Mouse (Mus musculus) megakaryocyte progenitor cell, adult 5-6 weeks (primary cell): Measurements from ENCODE around the gene Sprr1b. TPM values are rescaled to one million over a fixed set of nuclear protein-coding genes. Genes with fewer than 3 reads are reported as not detected.
"Not testable (repeated sequence)": the region's sequence is repeated elsewhere in the genome, so short reads cannot be mapped to it uniquely, and the experiment has no call there.

ENCODE experiments used
- ATAC-seq: replicated peaks from 2 replicates; pipeline ENCODE4 v1.8.0; 2016; ENCODE audit warnings: mild to moderate bottlenecking, moderate TSS enrichment, inconsistent platforms; ENCODE audit not compliant: poor library complexity
- total RNA-seq, 2 experiments: library from RNA; stranded (forward) in 1 of 2; stranded (reverse) in 1 of 2; fragments of 157-497, 149-512 nt in 1 of 2; fragments of 200-1000 nt in 1 of 2; gene quantifications; 2 replicates each; pipeline versions ENCODE4 v1.2.3 to v1.2.4; 2015 to 2017

Sprr1b gene
- total RNA-seq (2015): not detected in 2 replicates
- total RNA-seq (2017): not detected in 2 replicates

DNA sequence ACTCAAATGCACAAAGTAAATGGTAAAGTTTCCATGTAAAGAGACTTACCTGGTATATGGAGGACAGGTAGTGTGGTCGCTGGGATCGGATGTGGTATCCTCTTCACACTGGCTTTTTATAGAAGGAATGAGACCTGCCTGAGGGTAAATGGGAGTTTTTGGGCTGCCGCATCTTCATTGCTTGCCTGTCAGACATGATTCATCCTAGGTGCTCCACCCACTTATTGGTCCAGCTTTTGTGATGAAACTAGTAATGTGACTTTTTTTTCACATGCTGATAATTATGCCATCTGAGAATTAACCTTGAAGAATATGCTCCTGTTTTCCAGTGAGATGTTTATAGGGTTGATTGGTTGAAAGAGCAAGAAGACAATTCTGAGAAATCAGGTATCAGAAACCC lies at the start of gene Sprr1b:
Gene Sprr1b (minus strand): TSS at position 101 of the 400 bp plus-strand sequence.
- no peak for ATAC-seq

- no peak for ATAC-seq
These were observed 47.7 kb upstream of the Sprr1b start for GRCm38 (mm10) chr3:92486307-92486706.

GRCm38 (mm10) chr3:92485863-92486262 lies 47.3 kb upstream of the Sprr1b start, which contains the start of gene Sprr1a:
TSS of gene Sprr1a (minus strand) at chr3:92485895.
- no peak for ATAC-seq

- not testable (repeated sequence) for ATAC-seq
These were observed 42.7 kb upstream of the Sprr1b start for GRCm38 (mm10) chr3:92481249-92481648.

GRCm38 (mm10) chr3:92470111-92470510 lies 31.5 kb upstream of the Sprr1b start:
- ATAC-seq: no peak

DNA sequence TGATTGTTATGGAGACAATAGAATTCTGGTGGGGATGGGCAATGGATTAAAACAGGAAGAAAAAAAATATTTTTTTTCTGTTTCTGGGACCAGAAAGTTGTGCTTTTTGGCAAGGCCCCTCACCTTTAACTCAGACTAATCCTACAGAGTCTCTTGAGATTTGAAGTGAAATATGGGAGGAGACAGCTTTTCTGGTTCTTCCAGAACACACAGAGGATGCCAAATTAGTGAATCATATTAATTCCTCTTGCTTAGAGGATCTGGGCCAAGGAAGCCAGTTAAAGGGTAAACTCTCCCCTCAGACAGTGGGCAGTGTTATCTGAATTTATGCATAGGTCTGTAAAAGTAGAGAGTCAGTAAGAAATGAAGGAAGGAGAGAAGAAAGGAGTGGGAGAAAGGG lies 28.8 kb upstream of the Sprr1b start:
- ATAC-seq: no peak

DNA sequence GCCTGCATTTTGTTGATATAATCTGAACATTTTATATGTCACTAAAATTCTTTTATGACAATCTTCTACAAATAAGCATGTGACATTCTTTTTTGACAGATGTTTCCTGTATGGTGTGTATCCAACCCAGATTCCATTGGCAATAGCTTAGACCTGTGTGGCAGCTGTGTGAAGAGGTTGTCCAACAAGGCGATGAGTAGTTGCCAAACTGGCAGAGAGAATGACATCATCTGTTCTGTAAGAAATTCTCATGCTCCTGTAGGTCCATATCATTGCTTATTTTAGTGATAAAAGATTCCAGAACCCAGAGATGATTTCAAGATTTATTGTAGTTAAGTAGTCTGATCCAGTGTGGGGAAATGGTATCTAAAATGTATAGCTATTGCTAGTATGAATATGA lies 28.0 kb upstream of the Sprr1b start:
- ATAC-seq: no peak

DNA sequence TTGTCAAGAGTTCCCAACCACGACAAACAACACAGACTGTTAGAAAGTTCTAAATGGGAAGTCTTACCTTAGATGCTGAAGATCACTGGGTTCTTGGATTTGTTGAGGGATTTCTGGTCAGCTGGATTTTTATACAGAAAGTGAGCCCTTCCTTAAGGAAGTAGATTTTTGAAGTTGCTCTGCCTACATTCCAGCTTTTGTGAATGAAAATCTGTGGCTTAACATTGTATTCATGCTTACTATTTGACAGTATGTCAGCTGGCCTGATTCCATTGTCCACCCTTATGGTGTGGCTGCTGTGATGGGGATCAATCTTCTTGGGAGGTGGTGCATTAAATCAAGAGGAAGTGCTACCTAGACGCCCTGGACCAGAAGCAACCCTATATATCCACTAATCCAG lies 20.0 kb upstream of the Sprr1b start, which contains the start of gene Sprr3:
Gene Sprr3 (minus strand): TSS at position 101 of the 400 bp plus-strand sequence.
- no peak for ATAC-seq

- no peak for ATAC-seq
These were observed 16.6 kb upstream of the Sprr1b start for GRCm38 (mm10) chr3:92455151-92455550.

DNA sequence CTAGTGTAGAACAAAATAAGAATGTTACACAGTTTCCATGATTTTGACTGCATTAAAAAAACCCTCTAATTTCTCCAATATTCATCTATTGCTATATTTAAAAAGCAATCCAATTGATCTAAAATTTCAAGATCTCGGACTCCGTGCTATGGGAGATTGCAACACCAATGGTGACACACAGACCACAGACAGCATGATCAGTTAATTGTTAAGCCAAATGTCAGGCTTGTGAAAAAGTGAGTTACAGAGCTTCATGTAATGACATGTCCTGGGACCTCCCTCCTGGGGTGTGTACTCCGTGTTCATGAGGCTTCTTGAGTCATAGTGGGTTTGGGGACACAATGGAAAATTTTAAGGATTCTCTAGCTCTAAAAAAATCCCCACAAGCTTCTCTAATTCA lies 1.6 kb upstream of the Sprr1b start:
- ATAC-seq: no peak

- ATAC-seq: no peak
These were observed 6.3 kb downstream of the Sprr1b start, which contains the start of gene Sprr2k for GRCm38 (mm10) chr3:92432282-92432681. TSS of gene Sprr2k (plus strand) at chr3:92432582.

DNA sequence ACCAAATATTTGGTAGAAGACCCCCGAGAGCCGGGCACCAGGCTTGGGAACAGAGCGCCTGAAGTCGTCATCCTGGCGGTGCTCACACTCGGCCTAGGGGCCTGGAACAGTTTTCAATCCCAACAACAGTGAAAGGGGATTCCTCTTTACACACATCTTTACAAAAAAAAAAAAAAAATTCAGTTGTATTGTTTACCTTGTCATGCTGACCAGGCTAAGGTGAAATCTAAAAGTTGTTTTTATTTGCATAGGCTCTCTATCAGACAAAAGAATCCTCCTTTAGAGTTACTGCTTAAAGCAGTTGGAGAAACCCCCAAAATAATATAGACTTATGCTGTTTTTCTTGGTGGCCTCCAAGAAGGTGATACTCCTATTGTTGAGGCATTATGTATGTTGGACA lies 9.3 kb downstream of the Sprr1b start, which contains the start of gene Gm9774:
Gene Gm9774 (minus strand): TSS at position 101 of the 400 bp plus-strand sequence.
- no peak for ATAC-seq

DNA sequence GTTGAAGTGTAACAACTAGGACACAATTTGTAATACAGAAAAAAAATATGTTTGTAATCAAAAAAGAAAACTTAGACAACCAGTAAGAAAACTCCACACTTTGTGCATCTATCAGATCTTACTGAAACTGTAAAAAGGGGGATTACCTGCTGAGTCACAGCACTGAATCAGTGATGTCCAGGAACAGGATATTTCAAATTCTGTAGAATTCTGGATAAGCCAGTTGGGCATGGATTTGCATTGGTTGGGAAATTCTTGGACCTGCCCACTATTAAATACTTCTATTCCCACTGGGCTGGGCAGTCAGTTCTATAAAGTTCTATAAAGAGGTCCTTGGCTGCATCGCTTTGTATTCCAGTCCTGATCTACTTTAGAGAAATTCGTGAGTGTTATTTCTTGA lies 20.8 kb downstream of the Sprr1b start, which contains the start of gene Sprr2j-ps:
Gene Sprr2j-ps (plus strand): TSS at position 301 of the 400 bp plus-strand sequence.
- ATAC-seq: no peak

DNA sequence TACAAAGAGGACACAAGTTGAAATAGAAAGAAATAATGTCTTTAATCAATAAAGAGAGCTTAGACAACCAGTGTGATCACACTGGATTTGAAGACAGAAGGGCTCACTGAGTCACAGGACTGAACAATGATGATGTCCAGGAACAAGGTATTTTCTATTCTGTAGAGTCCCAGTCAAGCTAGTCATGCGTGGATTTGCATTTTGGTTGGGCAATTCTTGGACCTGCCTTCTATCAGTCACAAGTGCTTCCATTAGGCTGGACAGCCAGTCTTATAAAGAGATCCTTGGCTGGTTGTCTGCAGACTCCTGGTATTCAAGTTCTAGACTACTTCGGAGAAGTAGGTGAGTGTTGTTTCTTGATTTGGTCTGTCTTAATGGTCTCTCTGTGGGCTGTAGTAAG lies 30.9 kb downstream of the Sprr1b start, which contains the start of gene Sprr2i:
Gene Sprr2i (plus strand): TSS at position 301 of the 400 bp plus-strand sequence.
- ATAC-seq: no peak

- no peak for ATAC-seq
These were observed 44.3 kb downstream of the Sprr1b start for GRCm38 (mm10) chr3:92394301-92394700.

Other genes starting within 250 kb of the Sprr1b start
- gene Sprr2a1, start 223.0 kb downstream of the Sprr1b start, total RNA-seq (2015): not detected in 2 replicates
- not detected in 2 replicates for gene Sprr2a1, start 223.0 kb downstream of the Sprr1b start, total RNA-seq (2017)
- gene Sprr2a2, start 222.9 kb downstream of the Sprr1b start, total RNA-seq (2015): not detected in 2 replicates
- gene Sprr2a2, start 222.9 kb downstream of the Sprr1b start, total RNA-seq (2017): not detected in 2 replicates
- not detected in 2 replicates for gene Sprr2a3, start 153.4 kb downstream of the Sprr1b start, total RNA-seq (2015)
- not detected in 2 replicates for gene Sprr2a3, start 153.4 kb downstream of the Sprr1b start, total RNA-seq (2017)
- not detected in 2 replicates for gene Sprr2b, start 122.2 kb downstream of the Sprr1b start, total RNA-seq (2015)
- gene Sprr2b, start 122.2 kb downstream of the Sprr1b start, total RNA-seq (2017): not detected in 2 replicates
- gene Sprr2d, start 99.6 kb downstream of the Sprr1b start, total RNA-seq (2015): not detected in 2 replicates
- not detected in 2 replicates for gene Sprr2d, start 99.6 kb downstream of the Sprr1b start, total RNA-seq (2017)
- not detected in 2 replicates for gene Sprr2e, start 86.6 kb downstream of the Sprr1b start, total RNA-seq (2015)
- gene Sprr2e, start 86.6 kb downstream of the Sprr1b start, total RNA-seq (2017): not detected in 2 replicates
- not detected in 2 replicates for gene Sprr2f, start 73.6 kb downstream of the Sprr1b start, total RNA-seq (2015)
- not detected in 2 replicates for gene Sprr2f, start 73.6 kb downstream of the Sprr1b start, total RNA-seq (2017)
- not detected in 2 replicates for gene Sprr2h, start 53.1 kb downstream of the Sprr1b start, total RNA-seq (2015)
- not detected in 2 replicates for gene Sprr2h, start 53.1 kb downstream of the Sprr1b start, total RNA-seq (2017)
- not detected in 2 replicates for gene Sprr2i, start 30.8 kb downstream of the Sprr1b start, total RNA-seq (2015)
- not detected in 2 replicates for gene Sprr2i, start 30.8 kb downstream of the Sprr1b start, total RNA-seq (2017)
- gene Sprr2j-ps, start 20.7 kb downstream of the Sprr1b start, total RNA-seq (2015): not detected in 2 replicates
- not detected in 2 replicates for gene Sprr2j-ps, start 20.7 kb downstream of the Sprr1b start, total RNA-seq (2017)
- gene Gm9774, start 9.4 kb downstream of the Sprr1b start, total RNA-seq (2015): 9.5 and 12.2 TPM in 2 replicates
- gene Gm9774, start 9.4 kb downstream of the Sprr1b start, total RNA-seq (2017): 1.7 and 1.9 TPM in 2 replicates
- not detected in 2 replicates for gene Sprr2k, start 6.2 kb downstream of the Sprr1b start, total RNA-seq (2015)
- not detected in 2 replicates for gene Sprr2k, start 6.2 kb downstream of the Sprr1b start, total RNA-seq (2017)
- not detected in 2 replicates for gene Sprr3, start 19.9 kb upstream of the Sprr1b start, total RNA-seq (2015)
- gene Sprr3, start 19.9 kb upstream of the Sprr1b start, total RNA-seq (2017): not detected in 2 replicates
- gene Sprr1a, start 47.1 kb upstream of the Sprr1b start, total RNA-seq (2015): not detected in 2 replicates
- gene Sprr1a, start 47.1 kb upstream of the Sprr1b start, total RNA-seq (2017): not detected in 2 replicates
- not detected in 2 replicates for gene Sprr4, start 61.7 kb upstream of the Sprr1b start, total RNA-seq (2015)
- gene Sprr4, start 61.7 kb upstream of the Sprr1b start, total RNA-seq (2017): not detected in 2 replicates
- not detected in 2 replicates for gene 2310046K23Rik, start 95.7 kb upstream of the Sprr1b start, total RNA-seq (2015)
- not detected in 2 replicates for gene 2310046K23Rik, start 95.7 kb upstream of the Sprr1b start, total RNA-seq (2017)
- 0.22 TPM in 1 of 2 replicates, not detected in the other for gene Ivl, start 134.9 kb upstream of the Sprr1b start, total RNA-seq (2015)
- 0.27 TPM in 1 of 2 replicates, not detected in the other for gene Ivl, start 134.9 kb upstream of the Sprr1b start, total RNA-seq (2017)
- not detected in 2 replicates for gene Smcp, start 150.2 kb upstream of the Sprr1b start, total RNA-seq (2015)
- gene Smcp, start 150.2 kb upstream of the Sprr1b start, total RNA-seq (2017): not detected in 2 replicates
- gene 2210017I01Rik, start 168.7 kb upstream of the Sprr1b start, total RNA-seq (2015): not detected in 2 replicates
- gene 2210017I01Rik, start 168.7 kb upstream of the Sprr1b start, total RNA-seq (2017): not detected in 2 replicates
- gene Lce6a, start 182.9 kb upstream of the Sprr1b start, total RNA-seq (2015): not detected in 2 replicates
- not detected in 2 replicates for gene Lce6a, start 182.9 kb upstream of the Sprr1b start, total RNA-seq (2017)
- gene Lce1a1, start 209.5 kb upstream of the Sprr1b start, total RNA-seq (2015): not detected in 2 replicates
- gene Lce1a1, start 209.5 kb upstream of the Sprr1b start, total RNA-seq (2017): not detected in 2 replicates
- not detected in 2 replicates for gene Lce1b, start 218.1 kb upstream of the Sprr1b start, total RNA-seq (2015)
- not detected in 2 replicates for gene Lce1b, start 218.1 kb upstream of the Sprr1b start, total RNA-seq (2017)
- gene Lce1a2, start 231.5 kb upstream of the Sprr1b start, total RNA-seq (2015): not detected in 2 replicates
- gene Lce1a2, start 231.5 kb upstream of the Sprr1b start, total RNA-seq (2017): not detected in 2 replicates
- gene Lce1c, start 240.5 kb upstream of the Sprr1b start, total RNA-seq (2015): not detected in 2 replicates
- gene Lce1c, start 240.5 kb upstream of the Sprr1b start, total RNA-seq (2017): not detected in 2 replicates
- gene Lce1d, start 248.4 kb upstream of the Sprr1b start, total RNA-seq (2015): not detected in 2 replicates
- not detected in 2 replicates for gene Lce1d, start 248.4 kb upstream of the Sprr1b start, total RNA-seq (2017)